Mouse (Mus musculus): ENCODE measurements at regions not wholly inside any gene's neighbourhood (a gene's known extent, or its start where the extent isn't known, plus 50 kb on each side); places are given as distances from the start of the nearest gene placed in this dataset.

DNA sequence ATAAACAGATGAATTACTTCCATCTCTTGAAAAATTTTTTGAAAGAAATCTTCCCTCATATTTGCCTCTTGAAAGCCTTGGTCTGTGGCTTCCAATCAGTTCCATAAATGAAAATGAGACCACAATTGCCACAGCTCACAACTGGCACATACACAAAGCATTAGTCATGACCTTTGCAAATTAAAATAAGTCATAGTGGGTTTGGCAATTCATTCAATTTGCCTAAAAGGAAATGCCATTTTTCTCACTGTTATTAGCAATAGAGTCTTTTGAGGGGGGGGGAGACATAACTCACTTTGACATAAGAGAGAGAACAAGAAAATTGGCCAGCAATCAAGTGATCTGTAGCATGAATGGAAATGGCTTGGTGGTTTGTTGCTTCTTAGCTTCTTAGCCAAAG lies 98.8 kb downstream of the Arl4a start:
- TF ChIP-seq TCF12 (IDR thresholded peaks at IDR 0.05; ENCODE audit: insufficient read depth, poor library complexity, severe bottlenecking) (no peak), CEBPB (IDR thresholded peaks at IDR 0.05; ENCODE audit: insufficient read depth, poor library complexity, severe bottlenecking) (no peak), MYOG (IDR thresholded peaks at IDR 0.05; ENCODE audit: control insufficient read depth in 1 of 3, insufficient read depth in 1 of 3, insufficient read length in 2 of 3, low read depth in 2 of 3) (peak in 1 of 3 experiments; percentile 27), MYOD1 (IDR thresholded peaks at IDR 0.05; ENCODE audit: control insufficient read depth in 1 of 3, insufficient read length in 2 of 3, low read depth in 2 of 3) (no peak), E2F4 (IDR thresholded peaks at IDR 0.05; ENCODE audit: insufficient read depth) (no peak), REST (IDR thresholded peaks at IDR 0.05; ENCODE audit: insufficient read depth, insufficient read length) (no peak), USF1 (IDR thresholded peaks at IDR 0.05; ENCODE audit: low read depth) (no peak), TCF3 (IDR thresholded peaks at IDR 0.05; ENCODE audit: insufficient read length, low read depth) (no peak)
- Histone ChIP-seq H3K79me2 (ENCODE audit: control insufficient read depth, insufficient read depth) (no peaks in the 10 kb centered on the region), H3K4me3 (no peak overlapping the region), H3ac (ENCODE audit: control insufficient read depth, insufficient read length) (no peak overlapping the region), H3K36me3 (ENCODE audit: control insufficient read depth, insufficient read depth) (no peaks in the 10 kb centered on the region), H3K4me2 (ENCODE audit: low read depth) (no peak overlapping the region), H3K27me3 (ENCODE audit: control insufficient read depth, insufficient read depth, insufficient read length) (no peaks in the 10 kb centered on the region)

GRCm38 (mm10) chr12:39938211-39938610 lies 99.6 kb downstream of the Arl4a start:
- TF ChIP-seq E2F4 (IDR thresholded peaks at IDR 0.05; ENCODE audit: insufficient read depth) = no peak
- TF ChIP-seq TCF3 (IDR thresholded peaks at IDR 0.05; ENCODE audit: insufficient read length, low read depth) = no peak
- TF ChIP-seq USF1 (IDR thresholded peaks at IDR 0.05; ENCODE audit: low read depth) = no peak
- no peak for TF ChIP-seq TCF12 (IDR thresholded peaks at IDR 0.05; ENCODE audit: insufficient read depth, poor library complexity, severe bottlenecking)
- no peak for TF ChIP-seq MYOG (IDR thresholded peaks at IDR 0.05; ENCODE audit: control insufficient read depth in 1 of 3, insufficient read depth in 1 of 3, insufficient read length in 2 of 3, low read depth in 2 of 3)
- TF ChIP-seq MAX (IDR thresholded peaks at IDR 0.05; ENCODE audit: low read depth) = no peak
- no peak for TF ChIP-seq REST (IDR thresholded peaks at IDR 0.05; ENCODE audit: insufficient read depth, insufficient read length)
- no peak for TF ChIP-seq CEBPB (IDR thresholded peaks at IDR 0.05; ENCODE audit: insufficient read depth, poor library complexity, severe bottlenecking)
- TF ChIP-seq POLR2A (IDR thresholded peaks at IDR 0.05; ENCODE audit: insufficient read length, low read depth) = no peak
- TF ChIP-seq SRF (IDR thresholded peaks at IDR 0.05; ENCODE audit: control insufficient read depth, insufficient read length, low read depth) = no peak
- TF ChIP-seq POLR2AphosphoS2 (IDR thresholded peaks at IDR 0.05; ENCODE audit: insufficient read length, low read depth) = no peak
- Histone ChIP-seq H3K27me3 (ENCODE audit: control insufficient read depth, insufficient read depth, insufficient read length) (no peaks in the 10 kb centered on the region), H3K4me3 (no peak overlapping the region), H3K79me2 (ENCODE audit: control insufficient read depth, insufficient read depth) (no peaks in the 10 kb centered on the region), H3K36me3 (ENCODE audit: control insufficient read depth, insufficient read depth) (no peaks in the 10 kb centered on the region), H3ac (ENCODE audit: control insufficient read depth, insufficient read length) (no peak overlapping the region), H3K4me2 (ENCODE audit: low read depth) (no peak overlapping the region)

- no peak for TF ChIP-seq MYOG (IDR thresholded peaks at IDR 0.05; ENCODE audit: control insufficient read depth in 1 of 3, insufficient read depth in 1 of 3, insufficient read length in 2 of 3, low read depth in 2 of 3)
- TF ChIP-seq POLR2AphosphoS2 (IDR thresholded peaks at IDR 0.05; ENCODE audit: insufficient read length, low read depth) = no peak
- no peak for TF ChIP-seq E2F4 (IDR thresholded peaks at IDR 0.05; ENCODE audit: insufficient read depth)
- no peak for TF ChIP-seq TCF3 (IDR thresholded peaks at IDR 0.05; ENCODE audit: insufficient read length, low read depth)
- TF ChIP-seq SRF (IDR thresholded peaks at IDR 0.05; ENCODE audit: control insufficient read depth, insufficient read length, low read depth) = no peak
- no peak for TF ChIP-seq USF1 (IDR thresholded peaks at IDR 0.05; ENCODE audit: low read depth)
- no peak for TF ChIP-seq MAX (IDR thresholded peaks at IDR 0.05; ENCODE audit: low read depth)
- TF ChIP-seq CEBPB (IDR thresholded peaks at IDR 0.05; ENCODE audit: insufficient read depth, poor library complexity, severe bottlenecking) = no peak
- TF ChIP-seq MYOD1 (IDR thresholded peaks at IDR 0.05; ENCODE audit: control insufficient read depth in 1 of 3, insufficient read length in 2 of 3, low read depth in 2 of 3) = no peak
- no peak for TF ChIP-seq TCF12 (IDR thresholded peaks at IDR 0.05; ENCODE audit: insufficient read depth, poor library complexity, severe bottlenecking)
- no peak for TF ChIP-seq POLR2A (IDR thresholded peaks at IDR 0.05; ENCODE audit: insufficient read length, low read depth)
- TF ChIP-seq REST (IDR thresholded peaks at IDR 0.05; ENCODE audit: insufficient read depth, insufficient read length) = no peak
- no peaks in the 10 kb centered on the region for H3K79me2 ChIP-seq (ENCODE audit: control insufficient read depth, insufficient read depth)
- no peak overlapping the region for H3ac ChIP-seq (ENCODE audit: control insufficient read depth, insufficient read length)
- no peaks in the 10 kb centered on the region for H3K27me3 ChIP-seq (ENCODE audit: control insufficient read depth, insufficient read depth, insufficient read length)
- H3K4me2 ChIP-seq (ENCODE audit: low read depth) = no peak overlapping the region
- H3K36me3 ChIP-seq (ENCODE audit: control insufficient read depth, insufficient read depth) = no peaks in the 10 kb centered on the region
- H3K4me3 ChIP-seq = no peak overlapping the region
Observed at GRCm38 (mm10) chr12:39936331-39936730, 101.5 kb downstream of the Arl4a start.

DNA sequence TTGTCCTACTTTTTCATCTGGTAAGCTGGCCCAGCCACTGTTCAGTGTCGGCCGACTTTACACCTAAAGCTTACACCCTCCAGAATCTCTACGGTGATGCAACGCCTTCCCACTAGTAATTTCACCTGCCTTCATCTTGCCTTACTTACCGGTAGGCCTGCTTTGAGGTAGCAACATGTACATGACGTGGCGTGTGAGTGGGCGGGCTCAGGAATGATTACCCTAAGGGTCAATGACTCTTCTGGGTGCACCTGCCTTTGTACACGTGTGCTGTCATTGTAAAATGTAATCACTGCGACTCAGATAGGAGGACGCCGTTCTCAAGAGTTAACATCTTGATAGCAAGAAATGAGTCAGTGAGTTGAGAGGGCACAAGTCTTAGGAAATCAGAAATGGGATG lies 102.0 kb downstream of the Arl4a start:
- no peak overlapping the region for H3K4me3 ChIP-seq
- H3K4me2 ChIP-seq (ENCODE audit: low read depth) = no peak overlapping the region
- H3K27me3 ChIP-seq (ENCODE audit: control insufficient read depth, insufficient read depth, insufficient read length) = no peaks in the 10 kb centered on the region
- H3ac ChIP-seq (ENCODE audit: control insufficient read depth, insufficient read length) = no peak overlapping the region
- H3K79me2 ChIP-seq (ENCODE audit: control insufficient read depth, insufficient read depth) = no peaks in the 10 kb centered on the region
- no peaks in the 10 kb centered on the region for H3K36me3 ChIP-seq (ENCODE audit: control insufficient read depth, insufficient read depth)
- TF ChIP-seq CEBPB (IDR thresholded peaks at IDR 0.05; ENCODE audit: insufficient read depth, poor library complexity, severe bottlenecking) = no peak
- TF ChIP-seq TCF12 (IDR thresholded peaks at IDR 0.05; ENCODE audit: insufficient read depth, poor library complexity, severe bottlenecking) = no peak
- TF ChIP-seq E2F4 (IDR thresholded peaks at IDR 0.05; ENCODE audit: insufficient read depth) = no peak
- no peak for TF ChIP-seq USF1 (IDR thresholded peaks at IDR 0.05; ENCODE audit: low read depth)
- no peak for TF ChIP-seq POLR2AphosphoS2 (IDR thresholded peaks at IDR 0.05; ENCODE audit: insufficient read length, low read depth)
- no peak for TF ChIP-seq SRF (IDR thresholded peaks at IDR 0.05; ENCODE audit: control insufficient read depth, insufficient read length, low read depth)
- TF ChIP-seq TCF3 (IDR thresholded peaks at IDR 0.05; ENCODE audit: insufficient read length, low read depth) = no peak
- TF ChIP-seq MAX (IDR thresholded peaks at IDR 0.05; ENCODE audit: low read depth) = no peak
- no peak for TF ChIP-seq MYOG (IDR thresholded peaks at IDR 0.05; ENCODE audit: control insufficient read depth in 1 of 3, insufficient read depth in 1 of 3, insufficient read length in 2 of 3, low read depth in 2 of 3)
- no peak for TF ChIP-seq POLR2A (IDR thresholded peaks at IDR 0.05; ENCODE audit: insufficient read length, low read depth)
- TF ChIP-seq MYOD1 (IDR thresholded peaks at IDR 0.05; ENCODE audit: control insufficient read depth in 1 of 3, insufficient read length in 2 of 3, low read depth in 2 of 3) = no peak
- no peak for TF ChIP-seq REST (IDR thresholded peaks at IDR 0.05; ENCODE audit: insufficient read depth, insufficient read length)
